In the genomic region with DNA sequence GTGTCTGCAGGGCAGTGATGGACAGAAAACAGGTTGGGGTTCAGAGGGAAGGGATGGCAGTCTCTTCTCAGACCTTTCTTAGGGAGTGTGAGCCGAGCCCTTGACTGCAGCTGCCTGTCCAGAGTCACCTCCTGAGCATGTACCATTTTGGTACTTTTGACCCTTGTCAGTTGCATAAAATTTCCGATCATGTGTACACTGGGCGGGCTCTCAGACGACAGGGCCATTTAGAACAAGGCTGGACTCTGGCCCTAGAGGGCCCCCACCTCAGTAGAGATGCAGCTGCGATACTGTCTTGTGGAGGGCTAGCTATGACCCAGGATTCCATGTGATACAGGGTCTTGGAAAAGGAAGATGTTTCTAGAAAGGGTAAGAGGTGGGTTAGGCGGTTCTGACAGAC, we compare ENCODE assay signal across 23 mouse cellular contexts.
DNase-seq lines count a peak whose midpoint lies in the region; ATAC-seq and TF ChIP-seq lines count a peak whose summit lies in the region.
"Had no signal": no experiment of that assay in that cellular context is flagged by ENCODE, and none has a peak within 500 bp of the region (broad histone marks: within the 10 kb centered on the region; RNA-seq: fewer than 3 reads in every experiment).

No protein-coding gene starts in this region.

- no peak for ATAC-seq in liver, embryonic 11.5 days (replicated peaks; ENCODE audit: low FRiP score)
- no peak for ATAC-seq in stomach, embryonic 14.5 days (ENCODE audit: insufficient number of reproducible peaks, insufficient read depth, low FRiP score, low read depth)
- no peak for ATAC-seq in stomach, postnatal 0 days (ENCODE audit: low FRiP score, low TSS enrichment)
- ATAC-seq in liver, embryonic 15.5 days (ENCODE audit: insufficient read depth), result peak; percentile 37; the same call in 1 of the 2 replicates
- ATAC-seq: CD4-positive, CD25-positive, alpha-beta regulatory T cell, adult 4 months; forebrain, embryonic 13.5 days; forebrain, postnatal 0 days had no signal

- H3K36me3 ChIP-seq in liver, adult 2 months (ENCODE audit: control insufficient read depth, insufficient read depth, low read length), result no peaks in the 10 kb centered on the region
- peaks cover 11% of the 10 kb centered on the region for H3K36me3 ChIP-seq in liver, embryonic 11.5 days (ENCODE audit: control insufficient read depth, insufficient read depth, low read length)
- H3K36me3 ChIP-seq in stomach, embryonic 14.5 days (ENCODE audit: control insufficient read depth, insufficient read depth, low read length), result peaks cover 20% of the 10 kb centered on the region
- H3K36me3 ChIP-seq in stomach, postnatal 0 days (ENCODE audit: control insufficient read depth, insufficient read depth, low read length), result peaks cover 18% of the 10 kb centered on the region
- peaks cover 15% of the 10 kb centered on the region for H3K36me3 ChIP-seq in liver, embryonic 15.5 days (replicated peaks)
- H3K36me3 ChIP-seq: G1E had no signal

- H3K79me2 ChIP-seq in liver, adult 2 months (ENCODE audit: control insufficient read depth, insufficient read depth, low read length), result 0 out of 2 replicates have a peak, but pooled peaks cover 5% of the 10 kb centered on the region

- no peaks in the 10 kb centered on the region for H3K9me3 ChIP-seq in liver, embryonic 11.5 days (ENCODE audit: control insufficient read depth, low read length)
- peaks cover 6% of the 10 kb centered on the region; the same call in 1 of the 2 replicates for H3K9me3 ChIP-seq in stomach, embryonic 14.5 days (ENCODE audit: control insufficient read depth, low read depth, low read length)
- no peaks in the 10 kb centered on the region for H3K9me3 ChIP-seq in stomach, postnatal 0 days (ENCODE audit: control insufficient read depth, low read length)
- no peaks in the 10 kb centered on the region; the same call in 1 of the 2 replicates for H3K9me3 ChIP-seq in liver, embryonic 15.5 days (replicated peaks)
- H3K9me3 ChIP-seq: heart, embryonic 15.5 days had no signal

- H3K27ac ChIP-seq in liver, adult 2 months (replicated peaks; ENCODE audit: insufficient read depth, low read depth, low read length), result no peak overlapping the region
- H3K27ac ChIP-seq in liver, embryonic 11.5 days (ENCODE audit: low read depth, low read length), result no peak overlapping the region
- 0 out of 2 replicates have a peak overlapping the region, but pooled peaks have one; percentile 71 for H3K27ac ChIP-seq in stomach, embryonic 14.5 days (ENCODE audit: low read length)
- H3K27ac ChIP-seq in stomach, postnatal 0 days (replicated peaks), result no peak overlapping the region
- no peak overlapping the region for H3K27ac ChIP-seq in liver, embryonic 15.5 days (replicated peaks)
- H3K27ac ChIP-seq: embryonic facial prominence, embryonic 10.5 days; forebrain, embryonic 13.5 days; heart, adult 2 months had no signal

- no peak for TF ChIP-seq POLR2A in liver, adult 2 months (IDR thresholded peaks at IDR 0.05; ENCODE audit: extremely low read depth, insufficient read depth, low read length)

- TF ChIP-seq CTCF in liver, adult 2 months (IDR thresholded peaks at IDR 0.05; ENCODE audit: low read depth, low read length), result no peak
- TF ChIP-seq CTCF in stomach, postnatal 0 days (IDR thresholded peaks at IDR 0.05; ENCODE audit: low read depth), result no peak

- TF ChIP-seq EP300 in stomach, postnatal 0 days (optimal IDR thresholded peaks at IDR 0.05), result no peak

- peak; percentile 26 for DNase-seq in liver, adult 2 months (ENCODE audit: extremely low read depth, low read depth, low spot score)
- no peak for DNase-seq in liver, embryonic 11.5 days (ENCODE audit: low spot score)
- no peak for DNase-seq in stomach, postnatal 0 days (ENCODE audit: low spot score)
- peak; percentile 66 for DNase-seq in yolk sac, embryonic 10.5 days (ENCODE audit: low spot score)
- DNase-seq in layer of hippocampus, adult 9-10 months (ENCODE audit: low spot score), result no peak
- no peak for DNase-seq in adrenal gland, adult 2 months
- DNase-seq: adrenal gland, postnatal 10 days; B cell, adult 2 months; cerebellum, adult 18-20 months; cerebellum, adult 9-11 months; cerebellum, postnatal 36 days; forebrain, postnatal 0 days; gastrocnemius, postnatal 14 days; heart, adult 2 months; heart, postnatal 14 days had no signal

- H3K4me1 ChIP-seq in liver, adult 2 months (ENCODE audit: control insufficient read depth, insufficient read depth, low read length), result no peaks in the 10 kb centered on the region
- peaks cover 3% of the 10 kb centered on the region; the same call in 1 of the 2 replicates for H3K4me1 ChIP-seq in liver, embryonic 11.5 days (replicated peaks; ENCODE audit: control insufficient read depth, insufficient read depth, low read length)
- H3K4me1 ChIP-seq in stomach, embryonic 14.5 days (ENCODE audit: control insufficient read depth, insufficient read depth, low read length), result peaks cover 33% of the 10 kb centered on the region
- H3K4me1 ChIP-seq in stomach, postnatal 0 days (replicated peaks; ENCODE audit: control insufficient read depth, insufficient read depth), result no peaks in the 10 kb centered on the region; the same call in 1 of the 2 replicates
- H3K4me1 ChIP-seq in liver, embryonic 15.5 days (replicated peaks), result peaks cover 6% of the 10 kb centered on the region; the same call in 1 of the 2 replicates

- no peak overlapping the region for H3K4me2 ChIP-seq in liver, embryonic 11.5 days
- H3K4me2 ChIP-seq in stomach, embryonic 14.5 days (replicated peaks; ENCODE audit: low read depth, low read length), result no peak overlapping the region
- H3K4me2 ChIP-seq in stomach, postnatal 0 days (replicated peaks; ENCODE audit: low read depth), result no peak overlapping the region
- no peak overlapping the region for H3K4me2 ChIP-seq in liver, embryonic 15.5 days
- H3K4me2 ChIP-seq: forebrain, embryonic 13.5 days; heart, embryonic 11.5 days; heart, embryonic 15.5 days had no signal

- no peak overlapping the region for H3K9ac ChIP-seq in liver, adult 2 months (ENCODE audit: low read depth, low read length)
- no peak overlapping the region for H3K9ac ChIP-seq in liver, embryonic 11.5 days (ENCODE audit: low read depth, low read length)
- H3K9ac ChIP-seq in stomach, embryonic 14.5 days (replicated peaks; ENCODE audit: low read depth, low read length), result no peak overlapping the region
- H3K9ac ChIP-seq in stomach, postnatal 0 days (ENCODE audit: low read length), result no peak overlapping the region
- H3K9ac ChIP-seq in liver, embryonic 15.5 days, result no peak overlapping the region
- H3K9ac ChIP-seq: forebrain, embryonic 13.5 days; forebrain, postnatal 0 days; heart, embryonic 15.5 days had no signal

- H3K4me3 ChIP-seq in liver, adult 2 months (ENCODE audit: insufficient read depth, low read depth, low read length), result no peak overlapping the region
- no peak overlapping the region for H3K4me3 ChIP-seq in liver, embryonic 11.5 days (ENCODE audit: low read depth, low read length)
- no peak overlapping the region for H3K4me3 ChIP-seq in stomach, embryonic 14.5 days (ENCODE audit: low read depth, low read length)
- no peak overlapping the region for H3K4me3 ChIP-seq in stomach, postnatal 0 days (ENCODE audit: low read depth, low read length)
- H3K4me3 ChIP-seq in liver, embryonic 15.5 days (replicated peaks), result no peak overlapping the region
- H3K4me3 ChIP-seq: embryonic facial prominence, embryonic 10.5 days; forebrain, embryonic 13.5 days; heart, adult 2 months; heart, embryonic 15.5 days had no signal

- H3K27me3 ChIP-seq in liver, adult 2 months (ENCODE audit: control insufficient read depth, insufficient read depth, low read length), result no peaks in the 10 kb centered on the region
- no peaks in the 10 kb centered on the region for H3K27me3 ChIP-seq in liver, embryonic 11.5 days (replicated peaks; ENCODE audit: control insufficient read depth, insufficient read depth, low read length)
- H3K27me3 ChIP-seq in stomach, embryonic 14.5 days (ENCODE audit: control insufficient read depth, insufficient read depth, low read length), result no peaks in the 10 kb centered on the region
- no peaks in the 10 kb centered on the region for H3K27me3 ChIP-seq in stomach, postnatal 0 days (ENCODE audit: control insufficient read depth, insufficient read depth, low read length)
- H3K27me3 ChIP-seq in liver, embryonic 15.5 days, result no peaks in the 10 kb centered on the region
- H3K27me3 ChIP-seq: forebrain, embryonic 13.5 days; heart, embryonic 15.5 days had no signal

- WGBS in liver, adult 2 months, result 68% methylated on average over 6 of the region's 6 CpGs
- 75% methylated on average over 6 of the region's 6 CpGs for WGBS in liver, embryonic 11.5 days
- WGBS in stomach, embryonic 14.5 days, result 84% methylated on average over 6 of the region's 6 CpGs
- WGBS in stomach, postnatal 0 days, result 86% methylated on average over 6 of the region's 6 CpGs
- 60% methylated on average over 6 of the region's 6 CpGs for WGBS in liver, embryonic 15.5 days (ENCODE audit: insufficient replicate concordance)

Comparison
In these comparisons a context has a peak if more than half of its experiments do, and no peak if none do; other contexts are left out.
1. DNase-seq: peak in liver, adult 2 months (single experiment) and yolk sac, embryonic 10.5 days (single experiment); none in liver, embryonic 11.5 days (single experiment), stomach, postnatal 0 days (single experiment), layer of hippocampus, adult 9-10 months (single experiment) and adrenal gland, adult 2 months (single experiment).